Mouse (Mus musculus): ENCODE results near the gene Rab6b. TPM values are rescaled to one million over a fixed set of nuclear protein-coding genes. Genes with fewer than 3 reads are reported as not detected.

The Rab6b gene
- not detected in 2 replicates for total RNA-seq (2023)

GRCm38 (mm10) chr9:103111621-103112470 lies at the start of gene Rab6b:
Gene Rab6b, plus strand, starts transcription at chr9:103111787.

DNA sequence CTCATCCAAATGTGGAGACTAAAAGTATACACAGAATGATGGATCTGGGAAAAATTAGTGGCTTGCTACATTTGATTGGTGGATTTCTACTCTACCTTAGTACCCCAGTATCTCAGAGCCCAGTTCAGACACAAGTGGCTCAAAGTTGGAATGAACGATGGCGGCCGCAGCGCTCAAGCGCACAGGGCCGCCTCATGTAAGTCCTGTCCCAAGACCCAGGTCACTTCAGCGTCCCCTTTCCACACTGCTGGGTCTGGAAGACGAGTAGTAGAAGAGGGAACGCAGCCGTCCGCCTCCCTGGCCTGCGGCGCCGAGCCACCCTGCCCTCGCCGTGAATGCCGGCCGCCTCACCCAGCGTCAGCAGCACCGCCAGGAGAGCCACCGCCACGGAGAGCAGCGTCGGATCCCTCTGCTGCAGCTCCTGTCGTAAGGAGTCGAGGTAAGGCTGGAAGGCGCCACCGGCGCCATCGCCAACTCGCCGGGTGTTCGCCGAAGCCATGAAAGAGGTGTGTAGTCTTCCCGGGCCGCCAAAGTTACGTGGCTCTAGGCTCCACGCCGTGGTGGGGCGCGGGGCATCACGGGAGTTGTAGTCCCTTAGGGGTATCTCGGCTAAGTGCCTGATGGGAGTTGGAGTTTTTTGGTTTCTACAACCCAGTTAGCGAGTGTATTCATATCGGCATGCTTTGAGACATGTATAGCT lies 90.1 kb downstream of the Rab6b start, which contains the start of gene Srprb:
TSS of gene Srprb (minus strand) at position 577 of the 700 bp plus-strand sequence.

DNA sequence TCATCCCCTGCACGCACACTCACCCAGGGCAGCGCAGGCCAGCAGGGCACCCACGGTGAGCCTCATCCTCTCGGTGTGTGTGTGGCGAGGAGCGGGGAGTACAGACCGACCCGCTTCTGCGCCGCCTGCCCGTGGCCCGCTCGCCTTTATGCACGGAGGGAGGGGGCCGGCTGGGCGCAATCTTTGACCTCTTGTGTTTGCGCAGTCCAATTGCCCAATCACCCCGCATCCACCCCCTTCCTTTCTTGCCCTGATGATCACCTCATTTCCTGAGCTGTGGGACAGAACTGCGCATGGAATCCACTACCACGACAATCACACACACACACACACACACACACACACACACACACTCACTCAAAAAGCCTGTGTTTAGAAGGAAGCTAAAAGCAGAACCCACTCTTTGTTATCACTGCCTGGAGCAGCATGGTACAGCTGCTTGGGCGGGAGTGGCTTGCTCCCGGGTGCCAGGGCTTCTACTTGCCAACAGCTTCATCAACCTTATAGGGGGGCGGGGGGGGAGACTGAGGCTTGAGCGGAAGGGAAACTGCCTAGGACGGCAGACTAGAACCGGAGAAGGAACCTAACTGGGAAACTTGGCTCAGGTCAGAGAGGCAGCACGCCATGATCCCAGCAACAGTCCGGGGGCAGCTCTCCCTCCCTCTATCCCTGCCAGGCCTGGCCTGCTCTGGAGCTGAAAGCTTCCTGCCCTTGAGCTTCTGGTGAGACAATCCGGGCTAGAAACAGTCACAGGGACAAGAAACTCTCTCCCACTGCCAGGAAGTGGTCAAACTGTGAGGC lies 118.8 kb downstream of the Rab6b start, which contains the start of the genes Gm20425 and Trf:
TSS of gene Gm20425 (minus strand) at position 157 of the 801 bp plus-strand sequence.
TSS of gene Trf (minus strand) at position 294 of the 801 bp plus-strand sequence.

Other genes with a start within 250 kb of the Rab6b start
- gene Slco2a1, start 123.1 kb upstream of the Rab6b start, total RNA-seq (2023) = not detected in 2 replicates
- gene Srprb, start 90.3 kb downstream of the Rab6b start, total RNA-seq (2023) = 4.9 and 5.0 TPM in 2 replicates
- 1.7 and 6.6 TPM in 2 replicates for gene Gm20425, start 118.5 kb downstream of the Rab6b start, total RNA-seq (2023)
- 61.9 and 67.0 TPM in 2 replicates for gene Trf, start 118.7 kb downstream of the Rab6b start, total RNA-seq (2023)
- gene 1300017J02Rik, start 193.3 kb downstream of the Rab6b start, total RNA-seq (2023) = 0.60 and 1.2 TPM in 2 replicates
- gene Topbp1, start 193.4 kb downstream of the Rab6b start, total RNA-seq (2023) = 63.1 and 103 TPM in 2 replicates

Data from neutrophil, adult 65 days (primary cell).